Mouse (Mus musculus) R1 (cell line): Measurements from ENCODE around the gene Dio2.
A peak's percentile ranks its signal among the peaks of the same experiment; 100 is the strongest.

Experiments
- DNase-seq: peaks from one replicate; pipeline ENCODE4 v3.0.0-alpha.2; 2018; ENCODE audit warnings: low read depth, low spot score

Dio2 gene

DNA sequence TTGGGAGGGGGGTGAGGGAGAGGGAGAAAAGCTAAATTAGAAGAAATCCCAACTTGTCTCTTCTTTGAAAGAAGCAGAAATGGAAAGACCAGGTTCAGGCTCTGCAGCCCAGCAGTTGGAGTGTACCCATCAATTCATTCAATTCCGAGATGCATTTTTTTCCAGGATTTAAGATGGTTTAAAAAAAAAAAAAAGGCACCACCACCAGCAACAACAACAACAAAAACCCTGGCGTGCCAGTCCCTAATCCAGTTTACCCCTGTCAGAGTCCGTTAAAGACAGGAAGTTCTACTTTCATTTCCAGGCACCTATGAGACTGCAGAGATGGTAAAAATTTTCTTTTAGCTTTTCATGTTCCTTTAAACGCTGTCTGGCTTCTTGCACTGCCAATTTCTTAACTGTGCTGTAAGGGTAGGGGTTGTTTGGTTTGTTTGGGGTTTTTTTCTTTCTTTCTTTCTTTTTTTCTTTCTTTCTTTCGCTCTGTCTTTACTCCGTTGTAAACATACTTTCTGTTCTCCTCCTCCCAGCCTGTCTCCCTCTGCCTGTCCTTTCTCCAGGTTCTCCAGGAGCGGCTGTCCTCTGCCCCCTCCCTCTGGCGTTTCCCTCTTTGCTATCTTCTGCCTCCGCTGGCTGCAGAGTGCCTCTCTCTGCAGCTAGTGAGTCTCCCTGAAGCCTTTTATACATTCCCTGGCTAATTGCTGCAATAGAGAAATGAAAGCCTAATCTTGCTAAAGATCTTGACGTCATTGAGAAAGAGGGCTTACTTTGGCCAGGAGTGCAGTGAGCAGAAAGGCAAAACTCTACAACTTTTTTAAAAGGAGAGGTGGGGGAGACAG is at the start of gene Dio2:
TSS of gene Dio2 (minus strand) at position 51 of the 836 bp plus-strand sequence.
- no peak for DNase-seq

DNA sequence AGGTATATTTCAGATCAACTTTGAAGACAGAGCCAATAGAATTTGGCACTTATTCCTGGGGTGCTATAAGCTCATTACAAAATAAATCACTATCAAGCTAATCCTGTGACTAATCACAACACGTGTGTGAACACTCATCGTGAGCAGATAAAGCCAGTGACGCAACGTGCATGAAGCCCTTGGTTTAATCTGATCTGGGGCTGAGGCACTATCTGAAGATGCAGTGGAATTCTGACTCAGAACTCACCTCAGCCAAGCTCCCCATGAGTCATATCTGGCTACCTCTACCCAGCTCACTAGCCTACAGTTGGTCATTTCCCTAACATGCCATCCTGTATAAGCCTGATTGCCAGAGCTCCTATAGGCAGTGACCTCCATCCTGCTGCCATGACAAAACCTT is 43.2 kb upstream of the Dio2 start:
- no peak for DNase-seq

DNA sequence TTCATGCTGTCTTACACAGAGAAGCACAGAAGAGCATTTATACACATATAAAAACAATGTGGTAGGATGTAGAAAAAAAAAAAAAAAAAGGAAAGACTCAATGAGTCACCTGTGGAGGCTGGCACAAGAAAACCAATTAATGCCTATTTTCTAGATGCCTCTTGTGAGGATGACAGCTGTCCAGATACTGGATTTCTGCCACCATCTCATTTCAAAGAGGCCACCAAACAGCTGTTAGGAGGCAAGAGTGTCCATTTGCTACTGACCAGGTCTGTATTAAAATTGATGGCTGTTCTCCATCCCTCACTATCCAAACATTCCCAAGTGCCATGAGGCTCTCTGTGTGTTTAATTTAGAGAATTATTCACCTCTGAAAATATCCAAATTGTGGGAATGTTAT is 6.5 kb upstream of the Dio2 start:
- DNase-seq = no peak

DNA sequence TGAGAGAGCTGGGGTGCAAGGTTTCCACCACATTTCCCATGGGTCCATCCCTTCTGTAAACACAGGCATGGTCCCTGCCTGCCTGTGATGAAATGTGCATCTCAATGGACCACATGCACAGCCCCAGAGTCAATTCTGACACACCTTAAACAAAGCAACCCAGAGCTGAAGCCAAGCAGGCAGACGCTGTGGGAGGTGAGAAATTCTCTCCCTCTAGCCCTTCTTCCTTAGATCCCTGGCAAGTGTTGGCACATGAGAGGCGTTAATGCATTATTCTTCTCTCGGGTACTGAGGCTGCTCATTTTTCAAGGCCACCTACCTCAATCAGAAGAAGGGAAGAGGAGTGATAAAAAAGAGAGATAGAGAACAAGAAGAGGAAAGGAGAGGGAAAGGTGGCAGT is 5.4 kb upstream of the Dio2 start:
- DNase-seq = no peak

GRCm38 (mm10) chr12:90740468-90740867 is 2.2 kb upstream of the Dio2 start:
- DNase-seq = peak; percentile 61

DNA sequence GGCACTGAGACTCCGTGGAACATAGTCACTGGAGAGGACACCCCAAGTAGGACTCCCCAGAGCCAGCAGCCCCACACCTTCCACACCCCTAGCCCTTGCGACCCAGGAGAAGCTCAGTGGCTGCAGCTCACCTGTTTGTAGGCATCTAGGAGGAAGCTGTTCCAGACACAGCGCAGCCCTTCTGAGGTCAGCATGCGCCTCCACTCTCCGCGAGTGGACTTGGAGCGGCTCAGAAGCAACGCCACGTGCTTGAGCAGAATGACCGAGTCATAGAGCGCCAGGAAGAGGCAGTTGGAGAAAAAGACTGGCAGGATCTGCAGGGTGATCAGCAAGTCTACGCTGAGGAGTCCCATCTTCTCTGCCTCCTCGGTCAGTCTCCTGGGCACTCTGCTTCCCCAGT is 306 bp downstream of the Dio2 start:
- DNase-seq = no peak

DNA sequence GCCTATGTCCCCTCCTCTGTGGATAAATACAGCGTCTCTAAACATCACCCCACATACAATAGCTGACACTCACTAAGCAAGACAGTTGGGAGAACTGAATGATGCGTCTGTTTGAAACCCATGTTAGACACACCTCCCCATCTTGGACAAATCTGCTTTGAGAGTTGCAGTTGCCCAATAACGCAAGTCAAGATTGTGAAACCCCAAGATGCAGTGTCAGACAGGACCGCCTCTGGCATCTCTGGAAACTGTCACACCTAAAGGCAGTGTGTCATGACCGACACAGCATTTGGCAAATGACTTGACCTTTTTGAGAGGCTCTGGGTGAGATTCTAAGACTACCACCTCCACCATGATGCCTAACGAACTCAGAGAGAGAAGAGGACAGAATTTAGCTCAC is 2.8 kb downstream of the Dio2 start:
- no peak for DNase-seq

DNA sequence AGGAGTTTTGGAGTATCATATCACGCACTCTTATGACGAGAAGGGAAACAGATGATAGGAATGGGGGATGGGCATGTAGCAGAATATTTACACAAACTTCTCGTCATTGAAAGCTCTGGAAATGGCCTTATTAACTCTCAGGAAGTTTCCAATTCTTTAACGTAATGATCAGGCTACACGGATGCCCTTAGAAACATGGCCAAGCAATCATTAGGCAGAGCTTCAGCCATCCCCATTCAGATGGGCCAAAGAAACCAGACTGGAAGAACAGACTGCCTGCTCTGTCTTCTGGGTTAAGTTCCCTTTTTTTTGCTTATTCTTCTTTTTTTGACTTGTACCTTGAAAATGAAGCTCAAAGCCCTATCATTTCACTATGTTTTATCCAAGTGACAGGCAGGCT is 3.7 kb downstream of the Dio2 start:
- DNase-seq = no peak

GRCm38 (mm10) chr12:90733721-90734120 is 4.5 kb downstream of the Dio2 start:
- DNase-seq = no peak

DNA sequence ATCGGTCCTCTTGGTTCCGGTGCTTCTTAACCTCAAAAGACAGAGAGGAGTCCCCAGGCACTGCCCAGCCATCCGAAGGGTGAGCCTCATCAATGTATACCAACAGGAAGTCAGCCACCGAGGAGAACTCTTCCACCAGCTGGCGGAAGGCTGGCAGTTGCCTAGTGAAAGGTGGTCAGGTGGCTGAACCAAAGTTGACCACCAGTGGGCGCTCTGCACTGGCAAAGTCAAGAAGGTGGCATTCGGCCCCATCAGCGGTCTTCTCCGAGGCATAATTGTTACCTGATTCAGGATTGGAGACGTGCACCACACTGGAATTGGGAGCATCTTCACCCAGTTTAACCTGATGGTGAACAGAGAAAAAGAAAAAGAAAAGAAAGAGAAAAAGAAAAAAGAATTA is 8.6 kb downstream of the Dio2 start:
- DNase-seq = peak; percentile 69

GRCm38 (mm10) chr12:90725107-90725506 is 13.1 kb downstream of the Dio2 start:
- no peak for DNase-seq

- DNase-seq = no peak
Observed at GRCm38 (mm10) chr12:90724644-90725043, 13.6 kb downstream of the Dio2 start.

- DNase-seq = no peak
Observed at GRCm38 (mm10) chr12:90694135-90694534, 44.1 kb downstream of the Dio2 start.
